Mouse (Mus musculus) natural killer cell, adult 2 months (primary cell): ENCODE measurements around the gene Dnmt3a.

ENCODE experiments used
- DNase-seq, 2 experiments: peaks; one replicate each; pipeline ENCODE4 v3.0.0; 2022; ENCODE audit warnings: low spot score in 2 of 2

Dnmt3a gene

GRCm38 (mm10) chr12:3787041-3787440, 18.8 kb upstream of the Dnmt3a start:
- DNase-seq = no peak

GRCm38 (mm10) chr12:3787541-3787940, 18.3 kb upstream of the Dnmt3a start:
- no peak for DNase-seq

GRCm38 (mm10) chr12:3788421-3789051, 17.3 kb upstream of the Dnmt3a start:
- no peak for DNase-seq

GRCm38 (mm10) chr12:3789626-3790185, 16.1 kb upstream of the Dnmt3a start:
- no peak for DNase-seq

- DNase-seq = no peak
Observed at GRCm38 (mm10) chr12:3791257-3791656, 14.6 kb upstream of the Dnmt3a start.

GRCm38 (mm10) chr12:3791732-3792131, 14.1 kb upstream of the Dnmt3a start:
- DNase-seq = peak; percentile 95

- DNase-seq = no peak
Observed at GRCm38 (mm10) chr12:3792248-3792647, 13.6 kb upstream of the Dnmt3a start.

GRCm38 (mm10) chr12:3795569-3795968, 10.2 kb upstream of the Dnmt3a start:
- DNase-seq = no peak

GRCm38 (mm10) chr12:3799551-3799950, 6.3 kb upstream of the Dnmt3a start:
- DNase-seq = no peak

- DNase-seq = peak; percentile 78 to 84
Observed at GRCm38 (mm10) chr12:3806271-3806684, 471 bp downstream of the Dnmt3a start.

- DNase-seq = peak in 1 of 2 experiments; percentile 30
Observed at GRCm38 (mm10) chr12:3806703-3807547, 1.1 kb downstream of the Dnmt3a start.

GRCm38 (mm10) chr12:3807548-3808395, 2.0 kb downstream of the Dnmt3a start:
- DNase-seq = peak; percentile 11 to 26

GRCm38 (mm10) chr12:3808396-3808981, 2.7 kb downstream of the Dnmt3a start:
- DNase-seq = no peak

GRCm38 (mm10) chr12:3809520-3810180, 3.8 kb downstream of the Dnmt3a start:
- DNase-seq = no peak

- DNase-seq = no peak
Observed at GRCm38 (mm10) chr12:3810455-3810854, 4.6 kb downstream of the Dnmt3a start.

- DNase-seq = no peak
Observed at GRCm38 (mm10) chr12:3811596-3811995, 5.8 kb downstream of the Dnmt3a start.

GRCm38 (mm10) chr12:3812251-3812650, 6.4 kb downstream of the Dnmt3a start:
- DNase-seq = no peak

GRCm38 (mm10) chr12:3813138-3813537, 7.3 kb downstream of the Dnmt3a start:
- DNase-seq = peak in 1 of 2 experiments; percentile 30

- DNase-seq = no peak
Observed at GRCm38 (mm10) chr12:3815386-3815785, 9.6 kb downstream of the Dnmt3a start.

- no peak for DNase-seq
Observed at GRCm38 (mm10) chr12:3817033-3817432, 11.2 kb downstream of the Dnmt3a start.

GRCm38 (mm10) chr12:3817566-3817965, 11.8 kb downstream of the Dnmt3a start:
- DNase-seq = no peak
